Mouse (Mus musculus): ENCODE data around the gene Cacng7.

- no peak for TF ChIP-seq CTCF (IDR thresholded peaks at IDR 0.05)
- peak; percentile 59 for TF ChIP-seq EP300 (IDR thresholded peaks at IDR 0.05)
Observed at GRCm38 (mm10) chr7:3291197-3291596, 41.6 kb upstream of the Cacng7 start.
